Mouse (Mus musculus): ENCODE results near the gene Atg9b.

GRCm38 (mm10) chr5:24357461-24357860 is 34.5 kb downstream of the Atg9b start:
- TF ChIP-seq GATA1 (IDR thresholded peaks at IDR 0.05; ENCODE audit: borderline replicate concordance, low read length) (no peak), FLI1 (IDR thresholded peaks at IDR 0.05; ENCODE audit: low read length) (no peak)
